Mouse (Mus musculus): Measurements from ENCODE around the gene Ctss.
A peak's percentile ranks its signal among the peaks of the same experiment; 100 is the strongest.

Ctss gene

GRCm38 (mm10) chr3:95526622-95527211, at the start of gene Ctss:
TSS of gene Ctss (plus strand) at chr3:95526786.
- peak; percentile 21 to 31 for DNase-seq (ENCODE audit: low read depth in 2 of 2, low spot score in 2 of 2)

- DNase-seq (ENCODE audit: low read depth in 2 of 2, low spot score in 2 of 2), result no peak
Measured at GRCm38 (mm10) chr3:95478966-95479365, 47.6 kb upstream of the Ctss start.

GRCm38 (mm10) chr3:95486421-95486820, 40.2 kb upstream of the Ctss start:
- DNase-seq (ENCODE audit: low read depth in 2 of 2, low spot score in 2 of 2), result no peak

GRCm38 (mm10) chr3:95488679-95489078, 37.9 kb upstream of the Ctss start:
- DNase-seq (ENCODE audit: low read depth in 2 of 2, low spot score in 2 of 2), result no peak

- DNase-seq (ENCODE audit: low read depth in 2 of 2, low spot score in 2 of 2), result no peak
Measured at GRCm38 (mm10) chr3:95490238-95490637, 36.3 kb upstream of the Ctss start.

GRCm38 (mm10) chr3:95494342-95494741, 32.2 kb upstream of the Ctss start:
- peak; percentile 4 to 25 for DNase-seq (ENCODE audit: low read depth in 2 of 2, low spot score in 2 of 2)

GRCm38 (mm10) chr3:95498229-95498628, 28.4 kb upstream of the Ctss start:
- no peak for DNase-seq (ENCODE audit: low read depth in 2 of 2, low spot score in 2 of 2)

GRCm38 (mm10) chr3:95499024-95499423, 27.6 kb upstream of the Ctss start, which contains the start of gene Ctsk:
TSS of gene Ctsk (plus strand) at chr3:95499256.
- DNase-seq (ENCODE audit: low read depth in 2 of 2, low spot score in 2 of 2), result no peak

- DNase-seq (ENCODE audit: low read depth in 2 of 2, low spot score in 2 of 2), result no peak
Measured at GRCm38 (mm10) chr3:95499496-95500140, 27.0 kb upstream of the Ctss start.

- no peak for DNase-seq (ENCODE audit: low read depth in 2 of 2, low spot score in 2 of 2)
Measured at GRCm38 (mm10) chr3:95502312-95502711, 24.3 kb upstream of the Ctss start.

GRCm38 (mm10) chr3:95509348-95509747, 17.2 kb upstream of the Ctss start:
- no peak for DNase-seq (ENCODE audit: low read depth in 2 of 2, low spot score in 2 of 2)

GRCm38 (mm10) chr3:95511611-95512180, 14.9 kb upstream of the Ctss start:
- peak; percentile 14 to 37 for DNase-seq (ENCODE audit: low read depth in 2 of 2, low spot score in 2 of 2)

- no peak for DNase-seq (ENCODE audit: low read depth in 2 of 2, low spot score in 2 of 2)
Measured at GRCm38 (mm10) chr3:95516614-95517041, 10.0 kb upstream of the Ctss start.

- DNase-seq (ENCODE audit: low read depth in 2 of 2, low spot score in 2 of 2), result peak; percentile 30 to 62
Measured at GRCm38 (mm10) chr3:95517493-95517898, 9.1 kb upstream of the Ctss start.

GRCm38 (mm10) chr3:95518891-95519290, 7.7 kb upstream of the Ctss start:
- DNase-seq (ENCODE audit: low read depth in 2 of 2, low spot score in 2 of 2), result no peak

GRCm38 (mm10) chr3:95519315-95519714, 7.3 kb upstream of the Ctss start:
- no peak for DNase-seq (ENCODE audit: low read depth in 2 of 2, low spot score in 2 of 2)

GRCm38 (mm10) chr3:95520100-95520499, 6.5 kb upstream of the Ctss start:
- DNase-seq (ENCODE audit: low read depth in 2 of 2, low spot score in 2 of 2), result no peak

- no peak for DNase-seq (ENCODE audit: low read depth in 2 of 2, low spot score in 2 of 2)
Measured at GRCm38 (mm10) chr3:95521168-95521567, 5.4 kb upstream of the Ctss start.

GRCm38 (mm10) chr3:95523662-95524061, 2.9 kb upstream of the Ctss start:
- DNase-seq (ENCODE audit: low read depth in 2 of 2, low spot score in 2 of 2), result peak; percentile 42 to 63

GRCm38 (mm10) chr3:95524673-95525072, 1.9 kb upstream of the Ctss start:
- DNase-seq (ENCODE audit: low read depth in 2 of 2, low spot score in 2 of 2), result no peak

GRCm38 (mm10) chr3:95526111-95526510, 475 bp upstream of the Ctss start:
- no peak for DNase-seq (ENCODE audit: low read depth in 2 of 2, low spot score in 2 of 2)

- DNase-seq (ENCODE audit: low read depth in 2 of 2, low spot score in 2 of 2), result no peak
Measured at GRCm38 (mm10) chr3:95529814-95530213, 3.2 kb downstream of the Ctss start.

Measured in CD8-positive naive resting alpha-beta T cell, adult 2 months (primary cell).